Mouse (Mus musculus): Measurements from ENCODE around the gene Clca1. TPM values are rescaled to one million over a fixed set of nuclear protein-coding genes. Genes with fewer than 3 reads are reported as not detected.

The Clca1 gene
- polyA plus RNA-seq, 1 experiment from 2014 or later, result not detected

DNA sequence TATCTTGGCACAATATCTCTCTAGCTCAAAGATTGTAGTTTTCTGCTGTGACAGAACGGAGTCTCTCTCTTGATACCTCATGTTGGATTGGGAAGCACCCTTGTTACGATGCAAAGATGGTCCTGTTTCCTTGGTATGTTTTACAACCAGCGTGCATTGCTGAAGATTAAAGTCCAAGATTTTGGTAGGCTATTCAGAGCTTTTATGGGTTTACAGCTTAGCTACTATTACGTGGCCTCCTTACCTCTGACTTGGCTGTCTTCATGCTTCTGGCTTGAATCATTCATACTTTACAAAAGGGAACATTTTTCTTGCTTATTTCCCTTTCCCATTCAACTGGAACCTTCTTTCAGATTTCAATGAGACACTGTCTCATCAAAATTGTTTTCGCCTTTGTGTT is 39.5 kb downstream of the Clca1 start:
- no peak overlapping the region for H3K4me3 ChIP-seq
- H3K27me3 ChIP-seq, result no peaks in the 10 kb centered on the region
- no peak overlapping the region for H3K4me2 ChIP-seq (replicated peaks)
- no peak overlapping the region for H3K27ac ChIP-seq (replicated peaks)
- no peaks in the 10 kb centered on the region for H3K36me3 ChIP-seq
- WGBS, result 89% methylated on average over 5 of the region's 5 CpGs
- no peak overlapping the region for H3K9ac ChIP-seq (replicated peaks)
- H3K9me3 ChIP-seq, result no peaks in the 10 kb centered on the region
- ATAC-seq (ENCODE audit: low FRiP score, low read depth), result no peak
- no peaks in the 10 kb centered on the region for H3K4me1 ChIP-seq

- Histone ChIP-seq H3K4me2 (replicated peaks) (no peak overlapping the region), H3K4me1 (no peaks in the 10 kb centered on the region), H3K9ac (replicated peaks) (no peak overlapping the region), H3K4me3 (no peak overlapping the region), H3K27ac (replicated peaks) (no peak overlapping the region), H3K27me3 (no peaks in the 10 kb centered on the region), H3K36me3 (no peaks in the 10 kb centered on the region), H3K9me3 (no peaks in the 10 kb centered on the region)
- ATAC-seq (ENCODE audit: low FRiP score, low read depth), result no peak
These were observed 40.0 kb downstream of the Clca1 start for GRCm38 (mm10) chr3:144992618-144993017.

- no peaks in the 10 kb centered on the region for H3K4me1 ChIP-seq
- no peak overlapping the region for H3K9ac ChIP-seq (replicated peaks)
- no peaks in the 10 kb centered on the region for H3K9me3 ChIP-seq
- H3K4me2 ChIP-seq (replicated peaks), result no peak overlapping the region
- H3K27ac ChIP-seq (replicated peaks), result no peak overlapping the region
- 87% methylated on average over 5 of the region's 5 CpGs for WGBS
- H3K4me3 ChIP-seq, result no peak overlapping the region
- H3K36me3 ChIP-seq, result no peaks in the 10 kb centered on the region
- H3K27me3 ChIP-seq, result no peaks in the 10 kb centered on the region
- no peak for ATAC-seq (ENCODE audit: low FRiP score, low read depth)
These were observed 46.7 kb downstream of the Clca1 start for GRCm38 (mm10) chr3:144985890-144986289.

DNA sequence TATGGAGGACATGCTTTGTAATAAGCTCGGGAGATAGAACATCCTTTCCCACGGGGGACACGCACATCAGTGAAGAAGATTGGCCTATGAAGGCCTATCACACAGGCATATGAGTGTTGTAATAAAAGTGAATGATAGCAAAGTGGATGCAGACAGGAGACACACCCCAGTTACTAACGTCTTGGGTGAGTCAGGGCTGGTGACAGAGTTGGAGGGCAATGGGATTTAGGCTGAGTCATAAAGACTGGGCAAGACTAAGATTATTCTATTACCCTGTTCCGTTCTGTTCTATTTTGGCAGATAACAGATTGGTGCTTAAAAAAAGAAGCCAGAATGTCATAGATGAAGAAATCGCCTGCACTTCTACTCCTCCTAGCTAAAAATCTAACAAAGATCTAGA is 52.0 kb downstream of the Clca1 start:
- Histone ChIP-seq H3K9me3 (no peaks in the 10 kb centered on the region), H3K4me1 (no peaks in the 10 kb centered on the region), H3K27ac (replicated peaks) (no peak overlapping the region), H3K4me2 (replicated peaks) (no peak overlapping the region), H3K4me3 (no peak overlapping the region), H3K27me3 (no peaks in the 10 kb centered on the region), H3K9ac (replicated peaks) (no peak overlapping the region), H3K36me3 (no peaks in the 10 kb centered on the region)
- ATAC-seq (ENCODE audit: low FRiP score, low read depth), result no peak
- 93% methylated on average over 6 of the region's 6 CpGs for WGBS

DNA sequence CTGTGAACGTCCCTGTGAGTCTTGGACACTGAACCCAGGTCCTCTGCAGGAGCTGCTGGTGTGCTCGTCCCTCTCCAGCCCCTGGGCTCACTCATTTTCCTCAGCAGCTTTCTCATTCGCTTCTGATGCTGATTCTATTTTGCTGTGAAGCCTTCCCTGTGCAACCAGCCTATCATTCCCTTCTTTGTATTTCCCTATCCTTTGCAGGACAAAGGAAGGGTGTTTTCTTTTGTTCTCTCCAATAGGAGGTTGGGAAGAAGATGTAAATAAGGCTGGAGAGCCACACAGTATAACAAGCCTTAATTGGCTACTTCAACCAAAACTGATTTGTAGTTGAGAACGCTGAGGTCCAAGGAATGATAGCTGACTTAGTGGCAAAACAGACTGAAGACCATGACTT is 54.9 kb downstream of the Clca1 start:
- Histone ChIP-seq H3K4me3 (no peak overlapping the region), H3K9me3 (no peaks in the 10 kb centered on the region), H3K4me1 (no peaks in the 10 kb centered on the region), H3K9ac (replicated peaks) (no peak overlapping the region), H3K36me3 (no peaks in the 10 kb centered on the region), H3K27ac (replicated peaks) (no peak overlapping the region), H3K4me2 (replicated peaks) (no peak overlapping the region), H3K27me3 (no peaks in the 10 kb centered on the region)
- ATAC-seq (ENCODE audit: low FRiP score, low read depth), result no peak
- WGBS, result 12% methylated on average over 4 of the region's 4 CpGs

GRCm38 (mm10) chr3:144976091-144976490 is 56.5 kb downstream of the Clca1 start:
- WGBS, result 42% methylated on average over 1 of the region's 1 CpGs
- no peak for ATAC-seq (ENCODE audit: low FRiP score, low read depth)
- Histone ChIP-seq H3K9me3 (no peaks in the 10 kb centered on the region), H3K4me2 (replicated peaks) (no peak overlapping the region), H3K27me3 (no peaks in the 10 kb centered on the region), H3K9ac (replicated peaks) (no peak overlapping the region), H3K4me3 (no peak overlapping the region), H3K4me1 (no peaks in the 10 kb centered on the region), H3K27ac (replicated peaks) (no peak overlapping the region), H3K36me3 (no peaks in the 10 kb centered on the region)

DNA sequence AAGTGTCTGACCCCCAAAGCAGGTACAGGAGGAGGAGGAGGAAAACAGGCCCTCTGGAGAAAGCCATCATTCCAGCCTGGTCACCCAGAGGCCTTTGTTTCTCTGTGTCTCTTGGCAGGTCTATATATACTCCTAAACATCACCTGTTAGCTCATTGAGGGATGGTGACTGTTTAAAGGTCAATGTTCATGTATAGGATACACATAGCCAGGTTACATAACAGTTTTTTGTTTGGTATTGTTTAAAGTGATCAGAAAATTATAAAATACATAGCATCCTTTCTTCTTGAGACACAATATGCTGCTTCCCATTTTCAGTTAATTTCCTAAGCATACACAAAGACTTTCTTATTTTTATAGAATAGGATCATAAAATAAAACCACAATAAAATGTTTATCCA is 57.6 kb downstream of the Clca1 start, which contains the start of gene Clca4a:
Gene Clca4a (minus strand): TSS at position 101 of the 400 bp plus-strand sequence.
- no peaks in the 10 kb centered on the region for H3K4me1 ChIP-seq
- ATAC-seq (ENCODE audit: low FRiP score, low read depth), result no peak
- H3K27ac ChIP-seq (replicated peaks), result no peak within 1 kb of the TSS
- no peak within 1 kb of the TSS for H3K4me2 ChIP-seq (replicated peaks)
- H3K27me3 ChIP-seq, result no peaks in the 10 kb centered on the region
- no peaks in the 10 kb centered on the region for H3K36me3 ChIP-seq
- H3K9ac ChIP-seq (replicated peaks), result no peak within 1 kb of the TSS
- H3K4me3 ChIP-seq, result no peak within 1 kb of the TSS
- no peaks in the 10 kb centered on the region for H3K9me3 ChIP-seq

- Histone ChIP-seq H3K9me3 (no peaks in the 10 kb centered on the region), H3K27me3 (no peaks in the 10 kb centered on the region), H3K27ac (replicated peaks) (no peak overlapping the region), H3K4me1 (no peaks in the 10 kb centered on the region), H3K4me2 (replicated peaks) (no peak overlapping the region), H3K4me3 (no peak overlapping the region), H3K36me3 (no peaks in the 10 kb centered on the region), H3K9ac (replicated peaks) (no peak overlapping the region)
- 66% methylated on average over 9 of the region's 9 CpGs for WGBS
- ATAC-seq (ENCODE audit: low FRiP score, low read depth), result no peak
These were observed 60.9 kb downstream of the Clca1 start for GRCm38 (mm10) chr3:144971553-144972270.

DNA sequence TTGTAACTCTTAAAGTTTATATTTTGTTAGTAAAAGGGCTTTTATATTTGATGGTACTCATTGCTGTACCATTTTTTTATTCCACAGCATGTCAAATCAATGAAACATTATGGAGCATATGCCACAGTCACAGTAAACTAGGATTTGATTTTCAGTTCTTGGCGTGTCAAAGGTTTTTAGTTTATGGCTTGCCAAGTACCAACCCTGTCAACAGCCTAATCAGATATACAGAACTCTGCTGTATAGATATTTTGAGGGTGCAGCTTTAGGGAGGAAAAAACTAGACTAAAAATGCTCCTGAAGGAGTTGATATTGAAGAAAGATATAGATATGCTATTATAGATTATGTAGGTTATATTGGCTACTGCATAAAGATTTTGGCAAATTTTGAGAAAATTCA is 62.8 kb downstream of the Clca1 start:
- Histone ChIP-seq H3K9ac (replicated peaks) (no peak overlapping the region), H3K4me2 (replicated peaks) (no peak overlapping the region), H3K4me1 (no peaks in the 10 kb centered on the region), H3K36me3 (no peaks in the 10 kb centered on the region), H3K9me3 (no peaks in the 10 kb centered on the region), H3K27me3 (no peaks in the 10 kb centered on the region), H3K4me3 (no peak overlapping the region), H3K27ac (replicated peaks) (no peak overlapping the region)
- WGBS, result 82% methylated on average over 1 of the region's 1 CpGs
- no peak for ATAC-seq (ENCODE audit: low FRiP score, low read depth)

GRCm38 (mm10) chr3:144966074-144966473 is 66.5 kb downstream of the Clca1 start:
- no peak overlapping the region for H3K27ac ChIP-seq (replicated peaks)
- no peak overlapping the region for H3K9ac ChIP-seq (replicated peaks)
- H3K36me3 ChIP-seq, result no peaks in the 10 kb centered on the region
- no peaks in the 10 kb centered on the region for H3K4me1 ChIP-seq
- no peak overlapping the region for H3K4me2 ChIP-seq (replicated peaks)
- 63% methylated on average over 4 of the region's 4 CpGs for WGBS
- no peak for ATAC-seq (ENCODE audit: low FRiP score, low read depth)
- no peak overlapping the region for H3K4me3 ChIP-seq
- no peaks in the 10 kb centered on the region for H3K27me3 ChIP-seq
- H3K9me3 ChIP-seq, result no peaks in the 10 kb centered on the region

Other genes starting within 250 kb of the Clca1 start
- gene Clca3a2, start 213.3 kb downstream of the Clca1 start, polyA plus RNA-seq (2016; fragmentation: Nextera tagmentation; extraction: Ambion mirVana), result not detected in 2 replicates
- gene Clca3b, start 183.4 kb downstream of the Clca1 start, polyA plus RNA-seq (2016; fragmentation: Nextera tagmentation; extraction: Ambion mirVana), result not detected in 2 replicates
- gene Clca4b, start 100.2 kb downstream of the Clca1 start, polyA plus RNA-seq (2016; fragmentation: Nextera tagmentation; extraction: Ambion mirVana), result not detected in 2 replicates
- gene Clca4a, start 57.7 kb downstream of the Clca1 start, polyA plus RNA-seq (2016; fragmentation: Nextera tagmentation; extraction: Ambion mirVana), result not detected in 2 replicates
- gene Clca2, start 66.7 kb upstream of the Clca1 start, polyA plus RNA-seq (2016; fragmentation: Nextera tagmentation; extraction: Ambion mirVana), result 0.09 TPM in 1 of 2 replicates, not detected in the other
- gene Odf2l, start 85.8 kb upstream of the Clca1 start, polyA plus RNA-seq (2016; fragmentation: Nextera tagmentation; extraction: Ambion mirVana), result 28.5 and 31.7 TPM in 2 replicates